Mouse (Mus musculus) liver, embryonic 14.5 days (tissue): ENCODE data around the gene Ccdc154.

Experiments used
- CTCF ChIP-seq: IDR thresholded peaks from 2 replicates; pipeline ENCODE4 v1.5.1; 2016; ENCODE audit warnings: antibody characterized with exemption, low read depth, control low read depth
- EP300 ChIP-seq: IDR thresholded peaks from 2 replicates; pipeline ENCODE4 v1.6.1; 2016; ENCODE audit warnings: antibody characterized with exemption, low read depth

GRCm38 (mm10) chr17:25120406-25120805, 41.9 kb upstream of the Ccdc154 start, which contains the start of gene Ptx4:
- TF ChIP-seq CTCF (no peak), EP300 (no peak)
